Mouse (Mus musculus): ENCODE results near the gene Tfe3.

DNA sequence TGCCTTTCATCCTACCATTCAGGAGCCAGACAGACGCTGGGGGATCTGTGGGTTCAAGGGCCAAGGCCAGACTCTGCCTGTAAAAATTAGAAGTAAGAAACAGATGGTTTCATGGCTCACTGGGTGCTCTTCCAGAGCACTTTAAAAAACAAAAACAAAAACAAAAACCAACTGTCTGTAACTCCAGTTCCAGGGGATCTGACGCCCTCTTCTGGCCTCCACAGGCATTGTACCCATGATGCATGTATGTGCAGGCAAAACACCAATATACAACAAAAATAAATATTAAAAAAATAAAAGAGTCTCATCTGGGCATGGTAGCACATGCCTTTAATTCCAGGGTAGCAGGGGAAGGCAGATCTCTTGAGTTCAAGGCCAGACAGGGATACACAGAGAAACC is 10.4 kb downstream of the Tfe3 start:
- no peak for TF ChIP-seq CTCF (IDR thresholded peaks at IDR 0.05; ENCODE audit: low read depth, low read length)
- no peak for TF ChIP-seq POLR2A (IDR thresholded peaks at IDR 0.05; ENCODE audit: insufficient read depth, low read length)
- TF ChIP-seq EP300 (IDR thresholded peaks at IDR 0.05; ENCODE audit: insufficient read depth, low read depth, low read length) = no peak

All from ES-Bruce4 (cell line).